Mouse (Mus musculus): ENCODE results near the gene Apof. TPM values are rescaled to one million over a fixed set of nuclear protein-coding genes. Genes with fewer than 3 reads are reported as not detected.

The Apof gene
- 0.32 and 0.75 TPM in 2 replicates for polyA plus RNA-seq (2012; rRNA removed)

GRCm38 (mm10) chr10:128268371-128268770, at the start of gene Apof:
Gene Apof (plus strand): TSS chr10:128268671.
- DNase-seq = no peak
- no peak within 1 kb of the TSS for H3K4me3 ChIP-seq (replicated peaks; ENCODE audit: extremely low read depth, low read depth, low read length)
- WGBS = 85% methylated on average over 6 of the region's 6 CpGs
- H3K4me1 ChIP-seq (ENCODE audit: control insufficient read depth, insufficient read depth, low read length) = no peaks in the 10 kb centered on the region; the same call in 1 of the 2 replicates
- TF ChIP-seq POLR2A (IDR thresholded peaks at IDR 0.05; ENCODE audit: borderline replicate concordance, extremely low read depth, low read depth, low read length) = no peak

GRCm38 (mm10) chr10:128221533-128222286, 46.8 kb upstream of the Apof start:
- Histone ChIP-seq H3K4me3 (replicated peaks; ENCODE audit: extremely low read depth, low read depth, low read length) (no peak overlapping the region), H3K4me1 (ENCODE audit: control insufficient read depth, insufficient read depth, low read length) (no peaks in the 10 kb centered on the region)
- DNase-seq = no peak
- TF ChIP-seq POLR2A (IDR thresholded peaks at IDR 0.05; ENCODE audit: borderline replicate concordance, extremely low read depth, low read depth, low read length) (no peak), CTCF (IDR thresholded peaks at IDR 0.05; ENCODE audit: insufficient read depth, low read length) (no peak)
- WGBS = 47% methylated on average over 16 of the region's 16 CpGs

DNA sequence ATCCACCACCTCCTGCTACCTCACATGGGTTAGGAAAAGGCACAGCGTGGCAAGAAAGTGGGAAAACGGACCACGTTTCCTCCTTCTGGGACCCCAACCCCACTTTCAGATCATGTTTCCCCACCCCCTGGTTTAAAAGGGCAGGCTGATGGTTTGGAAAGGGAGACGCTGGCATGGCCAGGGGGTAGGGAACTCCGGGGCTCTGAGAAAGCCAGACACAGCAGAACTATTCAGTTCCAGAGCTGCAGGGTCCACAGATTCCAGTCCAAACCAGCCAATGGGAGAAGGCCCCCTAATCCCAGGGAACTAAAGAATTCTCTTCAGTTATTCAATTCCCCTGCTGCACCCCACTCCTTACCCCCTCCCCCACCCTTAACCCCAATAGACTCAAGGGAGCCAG, 43.4 kb upstream of the Apof start:
- 67% methylated on average over 5 of the region's 5 CpGs for WGBS
- Histone ChIP-seq H3K4me3 (replicated peaks; ENCODE audit: extremely low read depth, low read depth, low read length) (no peak overlapping the region), H3K4me1 (ENCODE audit: control insufficient read depth, insufficient read depth, low read length) (no peaks in the 10 kb centered on the region)
- TF ChIP-seq CTCF (IDR thresholded peaks at IDR 0.05; ENCODE audit: insufficient read depth, low read length) (no peak), POLR2A (IDR thresholded peaks at IDR 0.05; ENCODE audit: borderline replicate concordance, extremely low read depth, low read depth, low read length) (no peak)
- no peak for DNase-seq

DNA sequence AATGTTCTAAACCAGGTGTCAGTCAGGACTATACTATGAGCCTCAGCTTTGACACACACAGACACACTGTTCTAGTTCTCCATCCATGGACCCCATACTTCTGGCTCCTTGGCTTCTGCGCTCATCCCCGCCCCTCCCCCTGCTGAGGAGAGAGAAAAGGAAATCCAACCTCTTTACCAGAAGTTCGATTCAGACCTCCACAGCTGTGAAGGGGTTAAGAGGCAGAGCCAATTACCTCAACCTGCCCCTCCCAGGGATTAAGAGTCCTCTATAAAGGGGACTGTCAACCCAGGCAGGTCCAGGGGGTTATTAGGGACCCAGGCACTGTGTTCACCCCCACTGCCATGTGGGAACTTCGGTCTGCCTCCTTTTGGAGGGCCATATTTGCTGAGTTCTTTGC, 42.9 kb upstream of the Apof start, which contains the start of gene Mip:
Gene Mip, plus strand, starts transcription at position 301 of the 400 bp plus-strand sequence.
- no peak for DNase-seq
- H3K4me3 ChIP-seq (replicated peaks; ENCODE audit: extremely low read depth, low read depth, low read length) = no peak within 1 kb of the TSS
- TF ChIP-seq CTCF (IDR thresholded peaks at IDR 0.05; ENCODE audit: insufficient read depth, low read length) (no peak), POLR2A (IDR thresholded peaks at IDR 0.05; ENCODE audit: borderline replicate concordance, extremely low read depth, low read depth, low read length) (no peak)
- WGBS = 64% methylated on average over 4 of the region's 4 CpGs
- H3K4me1 ChIP-seq (ENCODE audit: control insufficient read depth, insufficient read depth, low read length) = no peaks in the 10 kb centered on the region

DNA sequence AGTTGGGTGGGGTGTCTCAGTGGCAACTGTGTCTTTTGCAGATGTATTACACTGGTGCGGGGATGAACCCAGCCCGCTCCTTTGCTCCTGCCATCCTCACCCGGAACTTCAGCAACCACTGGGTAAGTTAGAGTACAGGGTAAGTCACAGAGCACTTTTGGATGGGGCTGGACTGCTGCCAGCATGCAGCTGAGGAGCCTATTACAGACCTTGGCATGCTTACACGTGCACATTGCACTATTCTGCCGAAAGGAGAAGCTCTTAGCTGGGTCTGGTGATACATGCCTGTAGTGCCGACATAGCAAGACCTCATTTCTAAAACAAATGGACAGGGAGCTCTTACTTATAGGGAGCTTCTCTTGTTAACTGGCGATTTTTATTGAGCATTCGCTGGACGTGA, 40.9 kb upstream of the Apof start:
- no peak for DNase-seq
- Histone ChIP-seq H3K4me1 (ENCODE audit: control insufficient read depth, insufficient read depth, low read length) (no peaks in the 10 kb centered on the region), H3K4me3 (replicated peaks; ENCODE audit: extremely low read depth, low read depth, low read length) (no peak overlapping the region)
- WGBS = 68% methylated on average over 9 of the region's 9 CpGs
- TF ChIP-seq POLR2A (IDR thresholded peaks at IDR 0.05; ENCODE audit: borderline replicate concordance, extremely low read depth, low read depth, low read length) = no peak
- TF ChIP-seq CTCF (IDR thresholded peaks at IDR 0.05; ENCODE audit: insufficient read depth, low read length) = no peak

- no peak for TF ChIP-seq POLR2A (IDR thresholded peaks at IDR 0.05; ENCODE audit: borderline replicate concordance, extremely low read depth, low read depth, low read length)
- no peak for TF ChIP-seq CTCF (IDR thresholded peaks at IDR 0.05; ENCODE audit: insufficient read depth, low read length)
- H3K4me3 ChIP-seq (replicated peaks; ENCODE audit: extremely low read depth, low read depth, low read length) = no peak overlapping the region
- WGBS = 87% methylated on average over 8 of the region's 8 CpGs
- DNase-seq = no peak
- no peaks in the 10 kb centered on the region for H3K4me1 ChIP-seq (ENCODE audit: control insufficient read depth, insufficient read depth, low read length)
These were observed 40.5 kb upstream of the Apof start for GRCm38 (mm10) chr10:128228009-128228408.

GRCm38 (mm10) chr10:128230582-128230981, 37.9 kb upstream of the Apof start:
- H3K4me3 ChIP-seq (replicated peaks; ENCODE audit: extremely low read depth, low read depth, low read length) = no peak overlapping the region
- H3K4me1 ChIP-seq (ENCODE audit: control insufficient read depth, insufficient read depth, low read length) = no peaks in the 10 kb centered on the region
- TF ChIP-seq CTCF (IDR thresholded peaks at IDR 0.05; ENCODE audit: insufficient read depth, low read length) (no peak), POLR2A (IDR thresholded peaks at IDR 0.05; ENCODE audit: borderline replicate concordance, extremely low read depth, low read depth, low read length) (no peak)
- DNase-seq = no peak
- WGBS = 74% methylated on average over 12 of the region's 12 CpGs

GRCm38 (mm10) chr10:128231146-128231545, 37.3 kb upstream of the Apof start:
- whole genome bisulfite sequencing = 6% methylated on average over 5 of the region's 5 CpGs
- Histone ChIP-seq H3K4me1 (ENCODE audit: control insufficient read depth, insufficient read depth, low read length) (no peaks in the 10 kb centered on the region), H3K4me3 (replicated peaks; ENCODE audit: extremely low read depth, low read depth, low read length) (peak overlapping the region; percentile 58)
- TF ChIP-seq CTCF (IDR thresholded peaks at IDR 0.05; ENCODE audit: insufficient read depth, low read length) = no peak
- TF ChIP-seq POLR2A (IDR thresholded peaks at IDR 0.05; ENCODE audit: borderline replicate concordance, extremely low read depth, low read depth, low read length) = no peak
- DNase-seq = no peak

GRCm38 (mm10) chr10:128231697-128232419, 36.6 kb upstream of the Apof start, which contains the start of gene Timeless:
Gene Timeless (plus strand): TSS chr10:128232065.
- WGBS = under 1% methylated on average over 58 of the region's 58 CpGs
- TF ChIP-seq CTCF (IDR thresholded peaks at IDR 0.05; ENCODE audit: insufficient read depth, low read length) = no peak
- TF ChIP-seq POLR2A (IDR thresholded peaks at IDR 0.05; ENCODE audit: borderline replicate concordance, extremely low read depth, low read depth, low read length) = peak; percentile 87; the same call in 1 of the 2 replicates
- peak; percentile 95 for DNase-seq
- peak within 1 kb of the TSS; percentile 96 for H3K4me3 ChIP-seq (replicated peaks; ENCODE audit: extremely low read depth, low read depth, low read length)
- H3K4me1 ChIP-seq (ENCODE audit: control insufficient read depth, insufficient read depth, low read length) = no peaks in the 10 kb centered on the region

All from lung, adult 2 months (tissue).